Mouse (Mus musculus): ENCODE measurements at regions not wholly inside any gene's neighbourhood (a gene's known extent, or its start where the extent isn't known, plus 50 kb on each side); places are given as distances from the start of the nearest gene placed in this dataset.

DNA sequence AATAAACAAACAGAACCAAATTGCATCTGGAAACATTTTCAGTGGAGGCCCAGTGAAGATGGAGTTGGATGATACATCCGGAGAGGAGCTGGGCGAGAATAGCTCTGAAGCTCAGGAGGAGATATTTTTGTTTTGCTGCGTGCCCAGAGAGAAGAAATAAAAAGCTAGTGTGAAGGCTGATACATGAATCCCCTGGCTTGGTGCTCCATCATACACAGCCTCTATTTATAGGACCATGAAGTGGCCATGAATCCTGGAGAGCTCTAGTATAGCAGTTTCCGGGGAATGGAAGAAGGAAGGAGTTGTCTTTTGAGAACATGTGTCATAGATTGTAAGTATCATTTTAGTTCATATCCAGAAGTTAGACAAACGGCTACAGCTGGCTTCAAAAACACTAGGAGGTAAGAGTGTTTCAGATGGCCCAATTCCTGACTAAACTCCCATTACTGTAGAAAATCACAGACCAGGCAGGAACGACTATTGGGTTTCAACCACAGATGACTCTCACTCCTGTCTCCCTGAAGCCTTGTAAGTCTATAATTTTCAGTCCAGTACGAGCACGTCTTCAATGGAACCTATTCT is 120.5 kb upstream of the Gm5148 start:
- no peaks in the 10 kb centered on the region for H3K4me1 ChIP-seq (replicated peaks)
- H3K27me3 ChIP-seq (ENCODE audit: insufficient read depth, poor library complexity, severe bottlenecking) = no peaks in the 10 kb centered on the region
- no peak overlapping the region for H3K4me3 ChIP-seq
- no peak for DNase-seq (ENCODE audit: low spot score)
- H3K36me3 ChIP-seq = no peaks in the 10 kb centered on the region
- H3K9me3 ChIP-seq = no peaks in the 10 kb centered on the region
- 81% methylated on average over 8 of the region's 8 CpGs for WGBS
- H3K27ac ChIP-seq = no peak overlapping the region

- Histone ChIP-seq H3K36me3 (no peaks in the 10 kb centered on the region), H3K9me3 (no peaks in the 10 kb centered on the region), H3K27me3 (ENCODE audit: insufficient read depth, poor library complexity, severe bottlenecking) (no peaks in the 10 kb centered on the region), H3K4me1 (replicated peaks) (no peaks in the 10 kb centered on the region), H3K27ac (no peak overlapping the region), H3K4me3 (no peak overlapping the region)
- 84% methylated on average over 7 of the region's 7 CpGs for WGBS
- DNase-seq (ENCODE audit: low spot score) = no peak
These were observed 118.0 kb upstream of the Gm5148 start for GRCm38 (mm10) chr3:37842289-37842688.

DNA sequence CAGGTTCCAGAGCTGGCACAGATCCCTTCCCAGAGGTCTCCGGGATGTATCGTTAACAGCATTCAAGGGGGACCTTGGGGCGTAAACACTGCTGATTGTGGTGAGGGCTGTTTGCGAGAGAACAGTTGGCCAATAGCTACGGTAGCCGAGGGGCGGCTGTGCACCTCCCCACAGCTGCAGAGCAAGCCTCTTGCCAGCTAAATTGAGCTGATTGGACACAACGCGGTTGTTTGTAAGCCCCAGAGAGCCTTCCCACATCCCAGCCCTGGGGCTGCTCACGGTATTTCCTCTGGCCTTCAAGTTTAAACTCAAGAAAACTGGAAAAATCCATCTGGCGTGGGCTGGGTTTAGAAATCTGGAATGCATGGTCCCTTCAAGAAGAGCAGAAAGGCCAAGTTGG is 114.6 kb upstream of the Gm5148 start:
- DNase-seq (ENCODE audit: low spot score) = no peak
- Histone ChIP-seq H3K4me3 (no peak overlapping the region), H3K36me3 (no peaks in the 10 kb centered on the region), H3K27ac (no peak overlapping the region; the same call in 1 of the 2 replicates), H3K9me3 (no peaks in the 10 kb centered on the region), H3K4me1 (replicated peaks) (no peaks in the 10 kb centered on the region), H3K27me3 (ENCODE audit: insufficient read depth, poor library complexity, severe bottlenecking) (no peaks in the 10 kb centered on the region)
- WGBS = 86% methylated on average over 11 of the region's 11 CpGs

- no peak for DNase-seq (ENCODE audit: low spot score)
- Histone ChIP-seq H3K27me3 (ENCODE audit: insufficient read depth, poor library complexity, severe bottlenecking) (no peaks in the 10 kb centered on the region), H3K36me3 (no peaks in the 10 kb centered on the region), H3K27ac (no peak overlapping the region), H3K4me3 (no peak overlapping the region), H3K9me3 (no peaks in the 10 kb centered on the region), H3K4me1 (replicated peaks) (no peaks in the 10 kb centered on the region)
- WGBS = 78% methylated on average over 5 of the region's 5 CpGs
These were observed 112.5 kb upstream of the Gm5148 start for GRCm38 (mm10) chr3:37836749-37837148.

DNA sequence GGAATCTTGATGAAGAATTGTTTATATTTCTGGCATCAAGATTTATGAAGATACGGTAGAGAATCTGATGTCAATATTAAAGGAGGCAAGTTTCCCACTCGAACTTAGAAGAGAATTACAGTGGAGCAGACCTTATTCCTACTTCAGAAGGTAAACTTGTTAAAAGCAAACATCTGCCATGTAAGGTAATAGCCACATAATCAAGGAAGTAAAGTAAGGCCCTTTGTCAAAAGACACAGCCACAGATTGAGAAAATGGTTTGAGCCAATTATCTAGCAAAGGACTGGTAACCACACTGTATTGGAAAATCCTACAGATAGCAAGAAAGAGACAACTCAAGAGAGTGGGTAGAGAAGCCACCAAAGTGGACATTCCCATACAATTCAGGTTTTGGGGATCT is 111.4 kb upstream of the Gm5148 start:
- WGBS = 95% methylated on average over 2 of the region's 2 CpGs

GRCm38 (mm10) chr3:37835135-37835534 is 110.8 kb upstream of the Gm5148 start:
- Histone ChIP-seq H3K36me3 (no peaks in the 10 kb centered on the region), H3K4me3 (no peak overlapping the region), H3K4me1 (replicated peaks) (no peaks in the 10 kb centered on the region), H3K27ac (no peak overlapping the region), H3K9me3 (no peaks in the 10 kb centered on the region), H3K27me3 (ENCODE audit: insufficient read depth, poor library complexity, severe bottlenecking) (no peaks in the 10 kb centered on the region)
- DNase-seq (ENCODE audit: low spot score) = no peak
- WGBS = 87% methylated on average over 5 of the region's 5 CpGs

More for the DNA sequence above, 111.4 kb upstream of the Gm5148 start:
- no peaks in the 10 kb centered on the region for H3K4me1 ChIP-seq (replicated peaks)
- DNase-seq (ENCODE audit: low spot score) = no peak
- no peak overlapping the region for H3K27ac ChIP-seq
- H3K36me3 ChIP-seq = no peaks in the 10 kb centered on the region
- no peak overlapping the region for H3K4me3 ChIP-seq
- no peaks in the 10 kb centered on the region for H3K27me3 ChIP-seq (ENCODE audit: insufficient read depth, poor library complexity, severe bottlenecking)
- no peaks in the 10 kb centered on the region for H3K9me3 ChIP-seq

DNA sequence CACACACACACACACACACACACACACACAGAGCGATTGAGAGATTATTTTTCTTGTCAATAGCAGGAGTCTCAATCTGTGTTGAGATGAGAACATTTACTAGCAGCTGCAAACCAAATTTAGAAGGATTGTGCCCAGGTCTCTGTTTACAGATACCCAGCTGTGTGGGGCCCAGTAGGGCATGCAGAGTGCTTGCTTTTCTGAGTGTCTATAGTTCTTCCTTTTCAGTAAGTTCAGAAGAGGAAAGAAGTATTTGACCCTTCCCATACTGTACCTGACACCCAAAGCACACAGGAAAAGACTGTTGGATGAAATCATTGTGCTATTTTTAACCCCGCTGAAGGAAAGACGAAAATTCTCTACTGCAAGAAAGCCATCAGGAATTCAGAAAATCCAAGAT is 110.3 kb upstream of the Gm5148 start:
- 85% methylated on average over 3 of the region's 3 CpGs for WGBS
- DNase-seq (ENCODE audit: low spot score) = no peak
- Histone ChIP-seq H3K4me1 (replicated peaks) (no peaks in the 10 kb centered on the region), H3K27me3 (ENCODE audit: insufficient read depth, poor library complexity, severe bottlenecking) (no peaks in the 10 kb centered on the region), H3K27ac (no peak overlapping the region), H3K36me3 (no peaks in the 10 kb centered on the region), H3K9me3 (no peaks in the 10 kb centered on the region), H3K4me3 (no peak overlapping the region)

GRCm38 (mm10) chr3:37833387-37833786 is 109.1 kb upstream of the Gm5148 start:
- H3K36me3 ChIP-seq = no peaks in the 10 kb centered on the region
- no peaks in the 10 kb centered on the region for H3K4me1 ChIP-seq (replicated peaks)
- no peak overlapping the region for H3K4me3 ChIP-seq
- no peak for DNase-seq (ENCODE audit: low spot score)
- no peaks in the 10 kb centered on the region for H3K9me3 ChIP-seq
- no peak overlapping the region for H3K27ac ChIP-seq
- no peaks in the 10 kb centered on the region for H3K27me3 ChIP-seq (ENCODE audit: insufficient read depth, poor library complexity, severe bottlenecking)
- WGBS = 80% methylated on average over 4 of the region's 4 CpGs

GRCm38 (mm10) chr3:37827546-37827945 is 103.3 kb upstream of the Gm5148 start:
- 0 out of 2 replicates have a peak, but pooled peaks cover 3% of the 10 kb centered on the region for H3K9me3 ChIP-seq
- 82% methylated on average over 1 of the region's 1 CpGs for WGBS

GRCm38 (mm10) chr3:37825602-37826001 is 101.3 kb upstream of the Gm5148 start:
- DNase-seq (ENCODE audit: low spot score) = no peak
- WGBS = 91% methylated on average over 4 of the region's 4 CpGs
- Histone ChIP-seq H3K27me3 (ENCODE audit: insufficient read depth, poor library complexity, severe bottlenecking) (no peaks in the 10 kb centered on the region), H3K4me1 (replicated peaks) (no peaks in the 10 kb centered on the region), H3K4me3 (no peak overlapping the region), H3K27ac (no peak overlapping the region), H3K9me3 (0 out of 2 replicates have a peak, but pooled peaks cover 3% of the 10 kb centered on the region), H3K36me3 (no peaks in the 10 kb centered on the region)

More at GRCm38 (mm10) chr3:37827546-37827945, 103.3 kb upstream of the Gm5148 start:
- no peak overlapping the region for H3K27ac ChIP-seq
- no peaks in the 10 kb centered on the region for H3K27me3 ChIP-seq (ENCODE audit: insufficient read depth, poor library complexity, severe bottlenecking)
- no peaks in the 10 kb centered on the region for H3K4me1 ChIP-seq (replicated peaks)
- no peak for DNase-seq (ENCODE audit: low spot score)
- H3K36me3 ChIP-seq = no peaks in the 10 kb centered on the region
- H3K4me3 ChIP-seq = no peak overlapping the region

- WGBS = 92% methylated on average over 5 of the region's 5 CpGs
- Histone ChIP-seq H3K27me3 (ENCODE audit: insufficient read depth, poor library complexity, severe bottlenecking) (no peaks in the 10 kb centered on the region), H3K4me1 (replicated peaks) (0 out of 2 replicates have a peak, but pooled peaks cover 5% of the 10 kb centered on the region), H3K4me3 (no peak overlapping the region), H3K36me3 (no peaks in the 10 kb centered on the region), H3K9me3 (0 out of 2 replicates have a peak, but pooled peaks cover 3% of the 10 kb centered on the region), H3K27ac (no peak overlapping the region)
- DNase-seq (ENCODE audit: low spot score) = no peak
These were observed 100.4 kb upstream of the Gm5148 start for GRCm38 (mm10) chr3:37824681-37825080.

GRCm38 (mm10) chr3:37819503-37819902 is 95.2 kb upstream of the Gm5148 start:
- H3K4me1 ChIP-seq (replicated peaks) = 0 out of 2 replicates have a peak, but pooled peaks cover 5% of the 10 kb centered on the region
- H3K27ac ChIP-seq = no peak overlapping the region
- no peak for DNase-seq (ENCODE audit: low spot score)
- WGBS = 91% methylated on average over 3 of the region's 3 CpGs
- no peak overlapping the region for H3K4me3 ChIP-seq
- H3K9me3 ChIP-seq = 0 out of 2 replicates have a peak, but pooled peaks cover 3% of the 10 kb centered on the region
- H3K36me3 ChIP-seq = no peaks in the 10 kb centered on the region
- 0 out of 2 replicates have a peak, but pooled peaks cover 5% of the 10 kb centered on the region for H3K27me3 ChIP-seq (ENCODE audit: insufficient read depth, poor library complexity, severe bottlenecking)

GRCm38 (mm10) chr3:37817434-37817805 is 93.1 kb upstream of the Gm5148 start:
- no peaks in the 10 kb centered on the region for H3K36me3 ChIP-seq
- no peak for DNase-seq (ENCODE audit: low spot score)
- 76% methylated on average over 3 of the region's 3 CpGs for WGBS
- no peaks in the 10 kb centered on the region for H3K9me3 ChIP-seq
- no peak overlapping the region for H3K27ac ChIP-seq
- 0 out of 2 replicates have a peak, but pooled peaks cover 5% of the 10 kb centered on the region for H3K4me1 ChIP-seq (replicated peaks)
- H3K27me3 ChIP-seq (ENCODE audit: insufficient read depth, poor library complexity, severe bottlenecking) = 0 out of 2 replicates have a peak, but pooled peaks cover 5% of the 10 kb centered on the region
- H3K4me3 ChIP-seq = no peak overlapping the region
